Mouse (Mus musculus) liver, embryonic 11.5 days (tissue): ENCODE results near the gene 1700020D05Rik. TPM values are rescaled to one million over a fixed set of nuclear protein-coding genes. Genes with fewer than 3 reads are reported as not detected.
A peak's percentile ranks its signal among the peaks of the same experiment; 100 is the strongest.

Experiments
- ATAC-seq: fragments of 200-750 bp; cut with Nextera tagmentation; replicated peaks from 2 replicates; pipeline ENCODE4 v1.8.0; 2017; ENCODE audit warnings: moderate number of reproducible peaks, mild to moderate bottlenecking, moderate TSS enrichment, moderate library complexity; ENCODE audit not compliant: low FRiP score
- DNase-seq: peaks from one replicate; pipeline ENCODE4 v3.0.0-alpha.2; 2017; ENCODE audit warnings: low spot score
- H3K27ac ChIP-seq: fragments of 300-500 bp; sonication (generic); 2 replicates; pipeline ENCODE4 v1.5.1; 2014; ENCODE audit warnings: mild to moderate bottlenecking, low read depth, low read length, control low read depth
- H3K27me3 ChIP-seq: fragments of 300-500 bp; sonication (generic); replicated peaks from 2 replicates; pipeline ENCODE4 v1.6.1; 2014; ENCODE audit warnings: low read length, mixed read lengths; ENCODE audit not compliant: control insufficient read depth, insufficient read depth
- H3K36me3 ChIP-seq: fragments of 300-500 bp; sonication (generic); 2 replicates; pipeline ENCODE4 v1.6.1; 2014; ENCODE audit warnings: mild to moderate bottlenecking, low read length, moderate library complexity, mixed read lengths; ENCODE audit not compliant: control insufficient read depth, insufficient read depth
- H3K4me1 ChIP-seq: fragments of 300-500 bp; sonication (generic); replicated peaks from 2 replicates; pipeline ENCODE4 v1.6.1; 2014; ENCODE audit warnings: low read length, mixed read lengths; ENCODE audit not compliant: control insufficient read depth, insufficient read depth
- H3K4me2 ChIP-seq: fragments of 300-500 bp; sonication (generic); 2 replicates; pipeline ENCODE4 v1.6.1; 2014; ENCODE audit warnings: mild to moderate bottlenecking, control low read depth, moderate library complexity
- H3K4me3 ChIP-seq: fragments of 300-500 bp; sonication (generic); 2 replicates; pipeline ENCODE4 v1.5.1; 2014; ENCODE audit warnings: low read depth, low read length, control low read depth
- H3K9ac ChIP-seq: fragments of 300-500 bp; sonication (generic); 2 replicates; pipeline ENCODE4 v1.6.1; 2014; ENCODE audit warnings: low read depth, low read length, control low read depth
- H3K9me3 ChIP-seq: fragments of 300-500 bp; sonication (generic); 2 replicates; pipeline ENCODE4 v1.6.1; 2016; ENCODE audit warnings: low read length, inconsistent platforms, mixed read lengths; ENCODE audit not compliant: control insufficient read depth
- WGBS: fragments of 180-500 bp; shearing (Covaris S2); extraction: QIAGEN DNeasy Blood & Tissue Kit; methylation state at CpG from one replicate; pipeline ENCODE4 v1.1.7; 2014; 5-methylcytosine and 5-hydroxymethylcytosine counted together
- polyA plus RNA-seq: library from polyadenylated mRNA; unstranded; fragments of >200 nt; fragmentation: Nextera tagmentation; extraction: Ambion mirVana; gene quantifications from 2 replicates; pipeline ENCODE4 v1.2.1, GENCODE M21; 2014

1700020D05Rik gene
- polyA plus RNA-seq = not detected in 2 replicates

DNA sequence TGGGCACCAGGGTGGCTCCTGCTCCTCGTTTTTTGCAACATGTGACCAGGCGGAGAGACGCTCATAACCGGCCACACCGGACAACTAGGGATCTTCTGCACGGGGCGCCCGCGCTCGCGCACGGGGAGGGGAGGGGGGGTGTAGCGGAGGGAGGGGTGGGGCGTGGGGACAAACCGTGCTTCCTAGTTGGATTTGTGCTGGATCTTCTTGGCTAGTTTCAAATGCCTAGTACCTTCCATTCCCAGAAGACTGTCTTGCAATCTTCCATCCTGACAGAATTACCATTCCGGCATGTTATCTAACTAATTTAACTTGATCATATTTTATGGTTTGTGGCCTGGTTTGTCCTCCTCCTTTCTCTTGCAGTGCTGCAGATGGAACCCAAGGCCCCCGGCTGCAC, at the start of gene 1700020D05Rik:
Gene 1700020D05Rik, minus strand, starts transcription at position 101 of the 400 bp plus-strand sequence.
- Histone ChIP-seq H3K4me1 (no peaks in the 10 kb centered on the region), H3K4me3 (no peak within 1 kb of the TSS), H3K36me3 (no peaks in the 10 kb centered on the region), H3K4me2 (no peak within 1 kb of the TSS), H3K27ac (no peak within 1 kb of the TSS), H3K9me3 (no peaks in the 10 kb centered on the region), H3K27me3 (no peaks in the 10 kb centered on the region), H3K9ac (no peak within 1 kb of the TSS)
- WGBS = 66% methylated on average over 17 of the region's 17 CpGs
- ATAC-seq (no peak), DNase-seq (no peak)

DNA sequence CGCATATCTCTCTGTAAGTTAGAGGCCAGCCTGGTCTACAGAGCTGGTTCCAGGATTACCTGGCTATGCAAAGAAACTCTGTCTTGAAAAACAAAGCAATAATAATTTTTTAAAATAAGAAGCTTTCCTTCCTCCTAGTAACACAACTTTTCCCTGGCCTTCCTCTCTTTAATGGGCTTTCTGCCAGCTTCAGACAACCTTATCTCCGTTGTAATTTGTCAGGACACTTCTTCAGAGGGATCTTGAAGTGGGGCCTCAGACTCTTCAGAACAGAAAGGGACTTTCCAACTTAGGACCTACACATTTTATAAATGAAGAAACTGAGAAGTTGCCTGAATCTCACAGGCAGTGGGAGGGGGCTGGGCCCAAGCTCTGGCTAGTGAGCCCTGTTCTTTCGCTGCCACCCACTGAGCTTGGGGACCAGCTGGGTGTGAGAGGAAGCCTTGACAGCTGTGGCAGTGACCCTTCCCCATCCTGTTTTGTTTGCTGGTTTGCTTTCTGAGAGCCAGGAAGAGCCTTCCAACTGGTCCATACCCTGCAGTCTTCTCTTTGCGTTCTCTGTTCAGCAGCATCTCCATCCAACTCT, 44.0 kb upstream of the 1700020D05Rik start:
- no peak for ATAC-seq
- Histone ChIP-seq H3K9ac (no peak overlapping the region), H3K9me3 (no peaks in the 10 kb centered on the region), H3K36me3 (no peaks in the 10 kb centered on the region), H3K27me3 (0 out of 2 replicates have a peak, but pooled peaks cover 3% of the 10 kb centered on the region), H3K4me2 (no peak overlapping the region), H3K27ac (no peak overlapping the region), H3K4me1 (no peaks in the 10 kb centered on the region), H3K4me3 (no peak overlapping the region)
- WGBS = 69% methylated on average over 4 of the region's 4 CpGs
- DNase-seq = no peak

DNA sequence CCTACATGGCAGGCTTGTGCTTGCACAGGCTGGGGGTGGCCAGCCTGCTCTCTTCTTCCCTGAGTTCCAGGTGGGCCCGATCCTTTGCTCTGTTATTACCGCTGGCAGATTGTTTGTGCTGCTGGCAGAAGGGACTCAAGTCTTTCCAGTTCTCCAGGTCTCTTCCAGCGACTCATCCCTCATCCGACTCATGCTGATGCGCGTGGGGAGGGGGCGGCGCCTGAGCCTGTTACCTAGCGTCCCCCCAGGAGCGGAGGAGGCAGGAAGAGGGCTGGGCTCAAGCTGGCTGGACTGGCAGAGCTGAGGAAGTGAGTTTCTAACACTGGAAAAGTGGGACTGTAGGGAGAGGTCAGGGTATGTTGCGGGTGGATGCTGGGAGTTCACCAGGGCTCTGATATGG, 40.4 kb upstream of the 1700020D05Rik start:
- DNase-seq (no peak), ATAC-seq (no peak)
- Histone ChIP-seq H3K27me3 (no peaks in the 10 kb centered on the region), H3K4me3 (no peak overlapping the region), H3K9me3 (no peaks in the 10 kb centered on the region), H3K9ac (no peak overlapping the region), H3K4me1 (no peaks in the 10 kb centered on the region), H3K4me2 (no peak overlapping the region), H3K36me3 (no peaks in the 10 kb centered on the region), H3K27ac (no peak overlapping the region)
- WGBS = 56% methylated on average over 11 of the region's 11 CpGs

DNA sequence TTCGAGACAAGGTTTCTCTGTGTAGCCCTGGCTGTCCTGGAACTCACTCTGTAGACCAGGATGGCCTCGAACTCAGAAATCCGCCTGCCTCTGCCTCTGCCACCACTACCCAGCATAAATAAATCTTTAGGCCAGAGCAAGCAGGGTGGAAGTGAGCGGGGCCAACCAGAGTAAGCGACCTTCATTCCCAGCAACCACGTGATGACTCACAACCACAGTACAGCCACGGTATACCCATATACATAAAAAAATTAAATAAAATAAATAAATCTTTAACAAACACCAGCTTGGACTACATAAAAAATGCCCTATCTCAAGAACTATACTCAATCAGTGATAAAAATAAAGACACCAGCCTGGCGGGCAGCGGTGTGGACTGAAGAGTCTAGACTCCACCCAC, 39.8 kb upstream of the 1700020D05Rik start:
- WGBS = 72% methylated on average over 9 of the region's 9 CpGs
- Histone ChIP-seq H3K4me2 (no peak overlapping the region), H3K27ac (no peak overlapping the region), H3K9ac (no peak overlapping the region), H3K27me3 (no peaks in the 10 kb centered on the region), H3K4me3 (no peak overlapping the region), H3K4me1 (no peaks in the 10 kb centered on the region), H3K9me3 (no peaks in the 10 kb centered on the region), H3K36me3 (no peaks in the 10 kb centered on the region)
- DNase-seq (no peak), ATAC-seq (no peak)

DNA sequence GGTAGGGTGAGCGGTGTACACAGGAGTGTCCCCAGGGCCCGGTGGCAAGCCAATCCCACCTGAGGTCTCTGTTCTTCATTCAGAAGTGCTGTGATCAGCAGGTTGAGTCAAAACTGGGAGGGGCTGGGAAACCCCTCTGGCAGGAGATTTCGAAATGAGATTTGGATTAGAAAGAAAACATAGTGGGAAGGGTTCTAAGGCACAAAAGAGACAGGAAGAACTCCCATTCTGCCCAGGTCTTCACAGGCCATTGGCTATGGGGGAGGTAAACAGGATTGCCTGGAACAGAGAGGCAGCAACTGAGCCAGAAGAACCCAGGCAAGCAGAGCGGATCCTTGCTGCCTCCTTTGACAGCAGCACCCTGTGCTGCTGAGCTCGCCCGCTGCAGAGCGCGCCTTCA, 35.2 kb upstream of the 1700020D05Rik start:
- no peaks in the 10 kb centered on the region for H3K36me3 ChIP-seq
- ATAC-seq (no peak), DNase-seq (no peak)
- no peak overlapping the region for H3K4me2 ChIP-seq
- H3K9me3 ChIP-seq = no peaks in the 10 kb centered on the region
- H3K27me3 ChIP-seq = no peaks in the 10 kb centered on the region
- WGBS = 69% methylated on average over 8 of the region's 8 CpGs
- H3K4me3 ChIP-seq = no peak overlapping the region
- H3K27ac ChIP-seq = no peak overlapping the region
- H3K4me1 ChIP-seq = no peaks in the 10 kb centered on the region
- H3K9ac ChIP-seq = no peak overlapping the region

DNA sequence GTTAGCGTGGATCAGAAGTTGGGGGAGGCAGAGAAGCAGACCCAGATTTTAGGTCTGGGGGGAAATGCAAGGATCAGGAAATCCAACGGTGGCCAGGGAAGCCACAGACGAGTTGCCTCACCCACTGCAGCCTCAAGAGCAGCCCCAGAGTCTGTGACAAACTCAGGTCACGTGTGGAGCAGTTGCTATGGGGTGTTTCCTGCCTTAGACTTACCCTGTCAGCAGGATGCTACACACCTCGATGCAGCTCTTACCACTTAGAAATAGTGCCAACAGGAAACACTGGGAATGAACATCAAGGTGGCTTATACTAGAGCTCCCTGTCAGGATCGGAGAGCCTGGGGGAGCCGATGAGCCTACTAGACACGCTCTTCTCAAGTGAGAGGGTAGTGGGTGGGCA, 28.9 kb upstream of the 1700020D05Rik start:
- Histone ChIP-seq H3K4me3 (no peak overlapping the region), H3K36me3 (no peaks in the 10 kb centered on the region), H3K9me3 (no peaks in the 10 kb centered on the region), H3K27ac (no peak overlapping the region), H3K4me2 (no peak overlapping the region), H3K27me3 (no peaks in the 10 kb centered on the region), H3K9ac (no peak overlapping the region), H3K4me1 (peaks cover 6% of the 10 kb centered on the region; the same call in 1 of the 2 replicates)
- DNase-seq (no peak), ATAC-seq (no peak)
- 65% methylated on average over 8 of the region's 8 CpGs for WGBS

DNA sequence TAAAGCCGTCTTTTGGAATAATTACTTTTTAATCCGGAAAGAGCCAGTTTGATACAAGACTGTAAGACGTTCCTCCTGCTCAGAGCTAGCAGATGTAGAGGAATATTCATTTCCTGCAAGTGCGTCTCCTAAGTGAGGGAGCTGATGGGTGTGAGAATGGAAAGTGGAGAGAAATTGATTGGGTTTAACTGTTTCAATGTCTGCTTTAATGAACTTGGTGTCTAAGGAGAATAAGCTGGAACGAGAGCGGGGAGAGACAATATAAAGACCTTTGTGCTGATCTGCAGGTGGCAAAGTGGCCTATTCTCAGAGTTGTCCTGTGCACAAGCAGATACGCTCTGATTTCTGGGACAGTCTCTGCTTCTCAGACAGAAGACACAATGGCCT, 26.5 kb upstream of the 1700020D05Rik start:
- Histone ChIP-seq H3K4me1 (peaks cover 6% of the 10 kb centered on the region; the same call in 1 of the 2 replicates), H3K27ac (no peak overlapping the region), H3K9me3 (no peaks in the 10 kb centered on the region), H3K4me3 (no peak overlapping the region), H3K36me3 (no peaks in the 10 kb centered on the region), H3K27me3 (no peaks in the 10 kb centered on the region), H3K4me2 (no peak overlapping the region), H3K9ac (no peak overlapping the region)
- DNase-seq (no peak), ATAC-seq (no peak)
- WGBS = 74% methylated on average over 7 of the region's 7 CpGs

DNA sequence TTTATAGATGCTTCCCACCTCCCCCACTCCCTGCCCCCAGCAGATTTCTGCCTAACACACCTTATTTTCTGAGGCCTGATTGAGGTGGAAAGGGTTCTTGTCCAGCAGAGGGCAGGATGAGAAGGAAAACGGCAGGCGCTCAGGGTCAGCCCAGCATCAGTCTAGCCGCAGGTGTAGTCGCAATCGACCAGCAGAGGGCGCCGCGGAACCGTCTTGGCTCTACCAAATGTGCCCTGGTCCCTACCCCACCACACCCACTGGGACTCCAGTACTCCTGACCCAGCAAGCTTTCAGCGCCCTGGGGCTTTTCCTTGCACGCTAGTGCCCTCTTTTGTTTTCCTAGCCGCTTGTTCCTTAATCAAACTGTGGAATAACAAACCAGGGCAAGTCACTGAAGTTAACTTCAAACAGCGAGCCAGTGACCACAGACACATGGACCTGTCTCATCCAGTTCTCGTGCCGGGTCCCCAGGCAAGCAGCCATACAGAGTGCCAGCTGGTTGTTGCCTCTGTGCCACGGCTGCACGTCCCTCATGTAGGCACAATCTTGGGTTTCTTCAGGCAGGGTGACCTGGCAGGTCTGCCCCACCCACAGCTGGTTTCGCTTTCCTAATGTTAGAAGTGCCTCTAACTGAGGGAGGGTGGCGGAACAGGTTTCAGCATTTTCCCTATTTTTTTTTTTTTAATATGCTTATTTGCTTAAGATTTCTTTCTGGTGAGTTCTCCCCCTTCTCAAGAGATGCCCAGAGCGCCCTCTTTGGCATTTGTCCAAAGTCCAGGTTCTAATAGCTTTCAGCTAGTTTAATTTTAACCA, 25.9 kb upstream of the 1700020D05Rik start:
- peak overlapping the region; percentile 46 for H3K4me2 ChIP-seq
- H3K9ac ChIP-seq = 0 out of 2 replicates have a peak overlapping the region, but pooled peaks have one; percentile 3
- H3K4me1 ChIP-seq = peaks cover 6% of the 10 kb centered on the region; the same call in 1 of the 2 replicates
- peak; percentile 92 for ATAC-seq
- 24% methylated on average over 20 of the region's 20 CpGs for WGBS
- no peak overlapping the region for H3K27ac ChIP-seq
- DNase-seq = peak; percentile 93
- no peaks in the 10 kb centered on the region for H3K27me3 ChIP-seq
- no peak overlapping the region for H3K4me3 ChIP-seq
- no peaks in the 10 kb centered on the region for H3K36me3 ChIP-seq
- H3K9me3 ChIP-seq = no peaks in the 10 kb centered on the region

DNA sequence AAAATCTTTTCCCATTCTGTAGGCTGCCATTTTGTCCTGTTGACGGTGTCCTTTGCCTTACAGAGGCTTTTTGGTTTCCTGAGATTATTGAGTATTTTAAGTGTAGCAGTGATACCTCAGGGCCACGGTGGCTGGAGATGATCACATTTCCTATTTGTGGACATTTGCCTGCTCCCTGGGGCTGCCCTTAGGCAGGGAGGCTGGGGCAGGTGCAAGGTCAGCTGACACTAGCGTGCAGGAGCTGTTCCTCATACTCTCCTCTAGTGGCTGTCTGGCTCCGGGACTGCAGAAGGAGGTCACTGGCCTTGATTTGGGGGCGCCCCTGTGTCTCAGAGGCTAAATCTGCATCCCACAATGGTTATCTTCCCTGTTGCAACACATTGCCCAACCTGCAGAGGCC, 21.6 kb upstream of the 1700020D05Rik start:
- Histone ChIP-seq H3K9ac (no peak overlapping the region), H3K36me3 (no peaks in the 10 kb centered on the region), H3K27ac (no peak overlapping the region), H3K4me1 (peaks cover 6% of the 10 kb centered on the region; the same call in 1 of the 2 replicates), H3K27me3 (no peaks in the 10 kb centered on the region), H3K4me3 (no peak overlapping the region), H3K4me2 (no peak overlapping the region), H3K9me3 (no peaks in the 10 kb centered on the region)
- WGBS = 68% methylated on average over 5 of the region's 5 CpGs
- ATAC-seq (no peak), DNase-seq (no peak)
